Mouse (Mus musculus) Patski (cell line): ENCODE measurements around the gene Rnf10. TPM values are rescaled to one million over a fixed set of nuclear protein-coding genes. Genes with fewer than 3 reads are reported as not detected.
A peak's percentile ranks its signal among the peaks of the same experiment; 100 is the strongest.

ENCODE experiments used
- ATAC-seq: fragments of 100-300 bp; one replicate; pipeline ENCODE4 v1.8.0; 2021
- CTCF ChIA-PET: fragments of 350-600 bp; sonication (Branson Sonifier 250); formaldehyde crosslinking; loops from one replicate; lab custom pipeline; 2022; ENCODE audit warnings: inconsistent platforms; lab: Charles Lee
- POLR2A ChIA-PET: fragments of 350-600 bp; sonication (Branson Sonifier 250); formaldehyde crosslinking; loops from one replicate; lab custom pipeline; 2022; ENCODE audit warnings: antibody characterized with exemption, inconsistent platforms; lab: Charles Lee
- DNase-seq: peaks from one replicate; pipeline ENCODE4 v3.0.0-alpha.2; 2011; ENCODE audit warnings: low read depth, low spot score
- H3K27me3 ChIP-seq: fragments of 371-371 bp; one replicate; pipeline ENCODE4 v1.5.1; 2021
- CTCF ChIP-seq: fragments of 100-300 bp; IDR thresholded peaks from one replicate; pipeline ENCODE4 v1.5.1; 2021
- in situ Hi-C: fragments of 300-500 bp; cut with MboI; formaldehyde crosslinking; loops from 3 replicates; pipeline ENCODE4 v1.11.1; 2018; ENCODE audit warnings: low pct_unique_long_range_greater_than_20kb, mixed read lengths
- polyA plus RNA-seq: library from polyadenylated mRNA; unstranded; gene quantifications from one replicate; pipeline ENCODE4 v1.2.3, GENCODE M21; 2021

Gene Rnf10
- polyA plus RNA-seq, 1 experiment from 2014 or later, result 286 TPM

DNA sequence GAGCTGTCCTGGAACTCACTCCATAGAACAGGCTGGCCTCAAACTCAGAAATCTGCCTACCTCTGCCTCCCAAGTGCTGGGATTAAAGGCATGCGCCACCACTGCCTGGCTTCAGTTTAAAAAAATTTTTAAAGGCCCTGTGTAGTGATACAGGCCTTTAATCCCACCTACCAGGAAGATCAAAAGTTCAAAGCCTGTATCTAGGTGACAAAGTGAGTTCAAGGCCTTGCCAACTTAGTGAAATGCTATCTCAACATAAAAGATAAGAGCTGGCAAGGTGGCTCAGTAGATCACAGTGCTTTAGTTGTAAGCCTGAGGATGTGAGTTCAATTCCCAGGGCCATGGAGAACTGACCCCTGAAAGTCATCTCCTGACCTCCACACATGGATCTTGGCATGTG lies 5.4 kb upstream of the Rnf10 start:
- ChIA-PET CTCF (interaction anchor here (1.5 kb wide), 1 partner anchor 153 kb away, joined by 3 read pairs; no protein-coding TSS in a partner anchor), POLR2A (interaction anchor here (1.0 kb wide), 1 partner anchor 23 kb away, joined by 3 read pairs; no protein-coding TSS in a partner anchor)
- TF ChIP-seq CTCF, result no peak
- no peak for ATAC-seq
- H3K27me3 ChIP-seq, result no peaks in the 10 kb centered on the region
- no peak for DNase-seq
- in situ Hi-C loops, result no loop called here

- DNase-seq, result no peak
- TF ChIP-seq CTCF, result peak; percentile 77
- POLR2A ChIA-PET, result no interaction called here
- H3K27me3 ChIP-seq, result no peaks in the 10 kb centered on the region
- no peak for ATAC-seq
- CTCF ChIA-PET, result no interaction called here
- in situ Hi-C loops, result no loop called here
Measured at GRCm38 (mm10) chr5:115275998-115276397, 3.3 kb upstream of the Rnf10 start.

GRCm38 (mm10) chr5:115274771-115275170 lies 2.1 kb upstream of the Rnf10 start:
- CTCF ChIA-PET, result interaction anchor here (0.7 to 1.1 kb wide), 3 partner anchors 19 to 45 kb away, joined by 3 to 4 read pairs (median 4); no protein-coding TSS in a partner anchor
- in situ Hi-C loops, result no loop called here
- POLR2A ChIA-PET, result no interaction called here
- DNase-seq (no peak), ATAC-seq (no peak)
- H3K27me3 ChIP-seq, result no peaks in the 10 kb centered on the region
- TF ChIP-seq CTCF, result no peak

DNA sequence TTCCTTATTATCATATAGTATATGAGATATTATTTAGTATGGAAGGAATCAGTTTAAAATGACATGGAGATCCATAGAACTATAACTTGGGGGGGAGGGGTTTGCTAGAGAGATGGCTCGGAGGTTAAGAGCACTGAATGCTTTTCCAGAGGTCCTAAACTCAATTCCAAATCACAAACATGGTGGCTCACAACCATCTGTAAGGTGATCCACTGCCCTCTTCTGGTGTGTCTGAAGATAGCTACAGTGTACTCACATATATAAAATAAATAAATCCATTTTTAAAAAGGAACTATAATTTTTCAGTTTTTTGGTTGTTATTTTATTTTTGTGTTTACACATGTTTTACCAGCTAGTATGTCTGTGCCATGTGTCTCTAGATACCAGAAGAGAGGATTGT lies 1.7 kb upstream of the Rnf10 start:
- no peak for DNase-seq
- in situ Hi-C loops, result no loop called here
- ATAC-seq, result no peak
- no peak for TF ChIP-seq CTCF
- ChIA-PET CTCF (interaction anchor here (0.9 to 1.1 kb wide), 2 partner anchors 20 to 45 kb away, joined by 4 read pairs; no protein-coding TSS in a partner anchor), POLR2A (interaction anchor here (1.5 kb wide), 1 partner anchor 36 kb away, joined by 4 read pairs; no protein-coding TSS in a partner anchor)
- no peaks in the 10 kb centered on the region for H3K27me3 ChIP-seq

DNA sequence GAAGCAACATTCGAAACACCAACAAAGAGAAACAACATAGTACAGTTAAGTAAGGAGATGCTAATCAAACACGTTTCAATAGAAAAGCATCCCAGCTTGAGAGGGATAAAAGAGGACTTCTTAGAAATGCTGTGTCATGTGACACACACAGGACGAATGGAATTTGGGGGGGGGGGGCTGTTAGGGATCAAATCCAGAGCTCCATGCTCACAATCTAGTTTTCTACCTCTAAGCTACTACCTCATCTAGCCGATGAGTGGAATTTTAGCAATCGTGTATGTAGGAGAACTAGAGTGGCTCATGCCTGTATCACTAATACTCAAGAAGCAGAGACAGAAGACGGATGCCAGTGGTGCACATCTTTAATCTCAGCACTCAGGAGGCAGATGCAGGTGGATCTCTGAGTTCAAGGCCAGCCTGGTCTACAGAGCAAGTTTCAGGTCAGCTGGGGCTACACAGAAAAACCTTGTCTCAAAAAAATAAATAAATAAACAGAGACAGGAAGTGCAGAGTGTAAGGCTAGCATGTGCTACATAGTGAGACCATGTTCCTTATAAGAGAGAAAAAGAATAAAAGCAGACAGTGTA lies 944 bp upstream of the Rnf10 start:
- DNase-seq (no peak), ATAC-seq (no peak)
- POLR2A ChIA-PET, result interaction anchor here (0.6 to 1.5 kb wide), 3 partner anchors 35 to 54 kb away, joined by 4 read pairs; no protein-coding TSS in a partner anchor
- TF ChIP-seq CTCF, result no peak
- CTCF ChIA-PET, result interaction anchor here (1.3 to 1.5 kb wide), 2 partner anchors 21 to 74 kb away, joined by 3 to 4 read pairs; no protein-coding TSS in a partner anchor
- H3K27me3 ChIP-seq, result no peaks in the 10 kb centered on the region
- in situ Hi-C loops, result no loop called here

DNA sequence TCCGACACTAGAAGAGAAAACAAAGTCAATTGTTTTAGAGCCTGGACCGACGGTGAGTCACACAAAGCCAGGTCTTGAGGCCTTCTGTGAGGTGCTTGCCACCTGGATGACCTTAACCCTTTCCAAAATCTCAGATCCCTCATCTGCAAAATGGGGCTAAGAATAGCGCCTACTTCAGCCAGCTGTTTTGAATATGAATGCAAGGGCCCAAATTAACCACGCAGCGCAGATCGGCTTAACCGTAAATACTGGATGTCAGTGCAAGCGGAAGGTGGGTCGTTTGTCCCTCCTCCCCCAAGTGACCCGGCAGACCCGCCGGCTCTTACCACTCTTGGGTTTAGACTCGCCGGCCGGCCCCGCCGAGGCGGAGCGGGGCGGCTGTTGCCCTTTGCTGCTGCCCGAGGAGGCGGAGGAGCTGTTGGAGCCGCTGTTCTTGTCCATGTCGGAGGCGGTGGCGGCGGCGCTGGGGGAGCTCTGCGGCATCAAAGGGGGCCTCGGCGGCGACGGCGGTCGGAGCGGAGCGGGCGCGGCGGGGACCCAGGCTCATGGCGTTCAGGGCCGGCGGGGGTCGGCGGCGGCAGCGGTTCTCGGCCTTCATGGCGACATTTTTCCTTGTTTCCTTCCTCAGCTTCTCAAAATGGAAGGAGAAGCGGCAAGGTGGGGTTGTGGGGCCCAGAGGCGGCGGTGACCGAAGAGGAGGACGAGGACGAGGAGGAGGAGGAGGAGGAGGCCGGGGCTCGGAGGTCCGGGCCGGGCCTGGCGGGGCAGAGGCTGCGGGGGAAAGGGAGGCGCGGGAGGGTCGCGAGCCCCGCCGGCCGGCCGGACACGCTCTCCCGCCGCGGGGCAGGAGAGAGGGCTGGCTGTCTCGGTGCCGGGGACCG lies 527 bp downstream of the Rnf10 start:
- CTCF ChIA-PET, result interaction anchor here (1.5 kb wide), 1 partner anchor 23 kb away, joined by 4 read pairs; no protein-coding TSS in a partner anchor
- ATAC-seq, result peak; percentile 20
- TF ChIP-seq CTCF, result no peak
- POLR2A ChIA-PET, result interaction anchor here (0.5 to 1.6 kb wide), 6 partner anchors 11 to 293 kb away, joined by 3 to 5 read pairs (median 4); partner anchors contain the start of genes Dynll1, Gatc and Triap1
- DNase-seq, result no peak
- in situ Hi-C loops, result no loop called here
- no peaks in the 10 kb centered on the region for H3K27me3 ChIP-seq

DNA sequence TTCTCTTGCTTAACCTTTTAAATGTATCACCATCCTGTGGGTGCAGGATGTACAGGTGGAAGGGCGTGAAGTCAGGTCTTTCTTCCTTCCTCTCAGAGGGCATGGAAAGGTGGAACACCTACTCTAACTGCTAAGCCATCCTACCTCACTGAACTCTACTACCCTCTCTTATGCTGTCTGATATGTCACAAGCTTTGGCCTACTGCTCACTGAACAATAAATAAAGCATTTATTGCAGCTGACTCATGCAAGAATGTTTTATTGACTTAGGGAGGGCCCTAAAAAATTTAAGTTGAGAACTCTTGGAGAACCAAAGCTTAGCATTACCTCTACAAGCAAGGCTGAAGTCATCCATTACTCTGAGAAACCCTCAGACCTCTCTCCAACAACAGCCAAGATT lies 2.7 kb downstream of the Rnf10 start:
- TF ChIP-seq CTCF, result no peak
- no peaks in the 10 kb centered on the region for H3K27me3 ChIP-seq
- ChIA-PET POLR2A (interaction anchor here (1.1 kb wide), 1 partner anchor 21 kb away, joined by 3 read pairs; no protein-coding TSS in a partner anchor), CTCF (interaction anchor here (1.2 to 1.3 kb wide), 2 partner anchors 29 to 291 kb away, joined by 3 to 4 read pairs; no protein-coding TSS in a partner anchor)
- DNase-seq, result no peak
- ATAC-seq, result no peak
- in situ Hi-C loops, result no loop called here

GRCm38 (mm10) chr5:115268266-115268665 lies 4.4 kb downstream of the Rnf10 start:
- ATAC-seq, result no peak
- no peaks in the 10 kb centered on the region for H3K27me3 ChIP-seq
- no peak for TF ChIP-seq CTCF
- in situ Hi-C loops, result no loop called here
- CTCF ChIA-PET, result interaction anchor here (1.1 to 1.2 kb wide), 2 partner anchors 12 to 57 kb away, joined by 3 read pairs; no protein-coding TSS in a partner anchor
- POLR2A ChIA-PET, result interaction anchor here (0.6 kb wide), 1 partner anchor 75 kb away, joined by 3 read pairs; no protein-coding TSS in a partner anchor
- no peak for DNase-seq

- in situ Hi-C loops, result no loop called here
- CTCF ChIA-PET, result interaction anchor here (1.2 to 1.3 kb wide), 3 partner anchors 10 to 107 kb away, joined by 3 to 4 read pairs (median 3); no protein-coding TSS in a partner anchor
- H3K27me3 ChIP-seq, result no peaks in the 10 kb centered on the region
- POLR2A ChIA-PET, result interaction anchor here (0.6 to 1.1 kb wide), 2 partner anchors 73 to 76 kb away, joined by 3 to 7 read pairs; partner anchors contain the start of genes Gatc and Triap1
- DNase-seq, result no peak
- no peak for TF ChIP-seq CTCF
- no peak for ATAC-seq
Measured at GRCm38 (mm10) chr5:115267469-115268045, 5.1 kb downstream of the Rnf10 start.
